Mouse (Mus musculus) limb, embryonic 10.5 days (tissue): ENCODE measurements at regions not wholly inside any gene's neighbourhood (a gene's known extent, or its start where the extent isn't known, plus 50 kb on each side); places are given as distances from the start of the nearest gene placed in this dataset.

ENCODE experiments used
- DNase-seq: peaks from one replicate; pipeline ENCODE4 v3.0.0-alpha.2; 2017; ENCODE audit warnings: low spot score
- H3K27ac ChIP-seq: fragments of 300-500 bp; sonication (generic); 2 replicates; pipeline ENCODE4 v1.5.1; 2016; ENCODE audit warnings: mild to moderate bottlenecking
- H3K27me3 ChIP-seq: fragments of 300-500 bp; sonication (generic); 2 replicates; pipeline ENCODE4 v1.6.1; 2016; ENCODE audit warnings: low read depth, mild to moderate bottlenecking; ENCODE audit not compliant: poor library complexity, severe bottlenecking
- H3K36me3 ChIP-seq: fragments of 300-500 bp; sonication (generic); 2 replicates; pipeline ENCODE4 v1.6.1; 2016; ENCODE audit warnings: mild to moderate bottlenecking, moderate library complexity
- H3K4me1 ChIP-seq: fragments of 300-500 bp; sonication (generic); 2 replicates; pipeline ENCODE4 v1.6.1; 2016
- H3K4me3 ChIP-seq: fragments of 300-500 bp; sonication (generic); 2 replicates; pipeline ENCODE4 v1.5.1; 2016; ENCODE audit warnings: mild to moderate bottlenecking, moderate library complexity
- H3K9me3 ChIP-seq: fragments of 300-500 bp; sonication (generic); replicated peaks from 2 replicates; pipeline ENCODE4 v1.6.1; 2016; ENCODE audit warnings: mild to moderate bottlenecking
- WGBS: fragments of 180-500 bp; shearing (Covaris S2); methylation state at CpG from one replicate; pipeline ENCODE4 v1.1.7; 2016; 5-methylcytosine and 5-hydroxymethylcytosine counted together

DNA sequence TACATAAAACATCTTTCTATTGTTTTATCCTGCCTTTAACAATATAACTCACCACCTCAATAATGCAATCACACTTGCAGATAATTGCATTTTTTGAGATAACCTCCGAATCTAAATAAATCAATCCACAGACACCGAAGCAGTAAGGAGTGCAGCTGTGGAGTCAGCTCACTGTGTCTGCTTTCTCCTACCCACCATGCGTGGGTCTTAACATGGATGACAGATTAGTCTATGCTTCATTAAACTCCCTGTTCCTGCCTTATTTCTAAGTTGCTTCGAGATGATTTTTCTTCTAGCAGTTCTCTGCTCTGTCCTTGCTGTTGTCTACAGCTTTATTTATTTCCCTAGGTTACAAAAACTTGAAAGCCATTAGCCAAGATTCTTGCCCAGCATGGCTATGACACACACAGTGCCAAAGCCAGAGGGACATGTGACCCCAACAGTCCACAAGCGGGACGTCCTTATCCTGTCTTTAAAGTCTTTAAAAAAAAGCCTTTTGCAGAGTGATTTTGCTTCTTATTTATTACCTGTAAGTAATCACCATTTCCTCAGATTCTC is 337.9 kb downstream of the Pax1 start:
- 76% methylated on average over 6 of the region's 6 CpGs for WGBS
- Histone ChIP-seq H3K27me3 (peaks cover 16% of the 10 kb centered on the region), H3K4me3 (no peak overlapping the region), H3K27ac (no peak overlapping the region), H3K36me3 (no peaks in the 10 kb centered on the region), H3K4me1 (no peaks in the 10 kb centered on the region; the same call in 1 of the 2 replicates), H3K9me3 (no peaks in the 10 kb centered on the region)
- DNase-seq, result no peak

DNA sequence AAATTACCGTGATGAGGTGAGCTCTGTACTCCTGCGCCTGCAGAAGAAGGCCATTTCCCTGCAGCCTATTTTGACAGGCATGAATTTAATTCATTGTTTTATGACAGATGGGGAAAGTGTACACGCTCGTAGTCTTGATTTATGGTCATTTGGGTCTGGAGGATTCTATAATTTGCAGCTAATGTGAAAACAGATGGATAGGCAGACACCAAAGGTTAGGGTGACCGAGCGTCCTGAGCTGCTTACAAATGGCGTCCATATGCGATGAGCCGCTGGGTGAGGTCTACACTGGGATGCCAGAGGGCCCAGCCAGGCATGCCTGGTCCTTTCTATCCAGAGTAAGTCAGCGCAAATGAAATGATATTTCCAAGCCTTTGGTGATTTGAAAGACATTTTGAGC is 330.2 kb downstream of the Pax1 start:
- no peaks in the 10 kb centered on the region for H3K9me3 ChIP-seq
- peak; percentile 58 for DNase-seq
- peaks cover 32% of the 10 kb centered on the region; the same call in 1 of the 2 replicates for H3K27me3 ChIP-seq
- H3K27ac ChIP-seq, result no peak overlapping the region
- H3K4me3 ChIP-seq, result no peak overlapping the region
- no peaks in the 10 kb centered on the region for H3K36me3 ChIP-seq
- H3K4me1 ChIP-seq, result peaks cover 36% of the 10 kb centered on the region
- 39% methylated on average over 10 of the region's 10 CpGs for WGBS

DNA sequence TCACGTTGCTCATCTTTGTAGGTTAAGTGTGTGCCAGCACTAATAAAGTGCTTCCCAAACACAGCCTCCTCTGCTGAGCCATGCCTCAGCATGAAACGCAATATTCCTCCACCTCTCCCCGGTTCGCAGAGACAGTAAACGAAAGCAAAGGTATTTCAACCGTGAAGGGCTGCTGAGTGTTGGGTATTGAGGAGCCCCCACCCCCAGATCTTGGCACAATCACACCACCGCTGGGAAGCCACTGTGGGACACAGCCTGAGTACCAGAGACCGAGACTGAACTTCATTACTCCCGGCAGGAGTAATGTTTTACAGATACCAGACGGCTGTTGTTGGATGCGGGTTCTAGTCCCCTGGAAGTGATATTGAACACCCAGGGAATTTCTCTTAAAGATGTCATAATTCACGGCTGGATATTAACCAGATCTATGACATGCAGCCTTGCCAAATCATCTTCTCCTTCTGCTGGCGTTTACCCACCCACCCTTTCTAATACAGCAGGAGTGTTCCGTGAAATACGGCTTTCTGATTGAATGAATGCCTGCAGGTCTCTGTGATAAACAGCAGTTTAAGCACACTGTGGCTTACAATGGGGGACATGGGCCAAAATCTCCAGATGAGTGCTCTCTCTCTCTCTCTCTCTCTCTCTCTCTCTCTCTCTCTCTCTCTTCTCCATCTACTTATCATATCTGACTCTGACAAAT is 328.9 kb downstream of the Pax1 start:
- H3K9me3 ChIP-seq, result no peaks in the 10 kb centered on the region
- H3K27me3 ChIP-seq, result peaks cover 36% of the 10 kb centered on the region; the same call in 1 of the 2 replicates
- H3K4me3 ChIP-seq, result no peak overlapping the region
- H3K4me1 ChIP-seq, result peaks cover 37% of the 10 kb centered on the region
- H3K27ac ChIP-seq, result no peak overlapping the region
- WGBS, result 55% methylated on average over 15 of the region's 15 CpGs
- no peak for DNase-seq
- H3K36me3 ChIP-seq, result no peaks in the 10 kb centered on the region

DNA sequence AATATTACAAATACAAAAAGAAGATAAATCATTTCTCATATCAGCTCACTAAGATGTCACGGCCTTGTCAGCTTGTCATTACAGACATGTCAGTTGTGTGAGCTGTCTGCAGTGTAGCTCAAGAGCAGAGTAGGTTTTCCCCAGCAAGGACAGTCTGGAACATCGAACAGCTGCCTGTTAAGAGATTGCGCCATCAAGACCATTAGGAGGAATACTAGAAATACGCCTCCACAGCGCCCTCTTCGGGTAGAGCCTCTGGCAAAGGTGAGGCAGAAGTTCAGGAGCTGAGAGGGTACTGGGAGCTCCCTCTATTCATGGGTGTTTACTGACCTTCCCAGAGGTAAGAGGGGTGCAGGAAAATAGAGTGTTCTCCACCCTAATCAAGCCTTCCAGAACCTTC is 327.0 kb downstream of the Pax1 start:
- WGBS, result 21% methylated on average over 6 of the region's 6 CpGs
- Histone ChIP-seq H3K27me3 (peaks cover 34% of the 10 kb centered on the region; the same call in 1 of the 2 replicates), H3K4me3 (no peak overlapping the region), H3K27ac (no peak overlapping the region), H3K9me3 (no peaks in the 10 kb centered on the region), H3K36me3 (no peaks in the 10 kb centered on the region), H3K4me1 (peaks cover 37% of the 10 kb centered on the region)
- peak; percentile 80 for DNase-seq

DNA sequence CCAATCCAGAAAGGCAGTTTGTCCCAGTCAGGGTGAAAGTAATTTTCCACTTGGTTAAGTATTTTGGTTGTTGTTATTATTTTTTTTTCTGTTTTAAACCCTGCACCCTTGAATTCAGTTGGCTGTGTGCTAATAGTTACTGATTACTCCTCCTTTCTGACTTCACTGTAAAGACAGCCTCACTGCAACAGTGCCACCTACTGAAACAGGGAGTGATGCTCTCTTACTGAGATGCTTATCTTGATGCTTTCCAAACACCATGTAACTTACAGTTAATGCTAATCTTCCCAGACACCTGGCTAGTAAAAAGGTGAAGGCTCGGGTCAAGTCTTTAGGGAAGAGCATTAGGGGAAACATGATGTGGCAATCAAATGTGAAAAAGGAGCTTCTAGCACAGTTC is 294.9 kb downstream of the Pax1 start:
- no peak overlapping the region for H3K4me3 ChIP-seq
- no peaks in the 10 kb centered on the region for H3K4me1 ChIP-seq
- 18% methylated on average over 1 of the region's 1 CpGs for WGBS
- no peaks in the 10 kb centered on the region for H3K36me3 ChIP-seq
- DNase-seq, result no peak
- no peak overlapping the region for H3K27ac ChIP-seq
- H3K9me3 ChIP-seq, result no peaks in the 10 kb centered on the region
- H3K27me3 ChIP-seq, result no peaks in the 10 kb centered on the region

DNA sequence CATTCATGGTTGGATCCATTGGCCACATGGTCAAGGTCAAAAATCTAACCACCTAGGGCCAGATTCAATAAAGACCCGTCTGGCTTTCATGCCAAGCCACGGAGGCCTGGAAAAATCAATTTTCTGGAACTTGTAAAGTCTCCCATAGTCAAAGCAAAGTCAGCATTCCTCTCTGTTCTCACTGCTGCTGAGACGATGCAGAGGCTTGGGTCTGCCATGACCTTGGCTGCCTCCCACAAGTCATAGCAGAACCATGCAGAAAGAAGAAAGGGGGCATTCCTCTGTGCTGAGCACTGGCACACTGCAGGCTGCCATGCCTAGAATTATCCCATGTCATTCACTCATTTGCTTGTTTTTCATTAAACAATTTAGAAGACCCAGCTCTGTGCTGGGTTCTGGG is 288.5 kb downstream of the Pax1 start:
- peaks cover 10% of the 10 kb centered on the region for H3K27me3 ChIP-seq
- H3K4me1 ChIP-seq, result no peaks in the 10 kb centered on the region
- 85% methylated on average over 3 of the region's 3 CpGs for WGBS
- H3K36me3 ChIP-seq, result no peaks in the 10 kb centered on the region
- H3K27ac ChIP-seq, result no peak overlapping the region
- H3K4me3 ChIP-seq, result no peak overlapping the region
- no peaks in the 10 kb centered on the region for H3K9me3 ChIP-seq
- DNase-seq, result no peak

DNA sequence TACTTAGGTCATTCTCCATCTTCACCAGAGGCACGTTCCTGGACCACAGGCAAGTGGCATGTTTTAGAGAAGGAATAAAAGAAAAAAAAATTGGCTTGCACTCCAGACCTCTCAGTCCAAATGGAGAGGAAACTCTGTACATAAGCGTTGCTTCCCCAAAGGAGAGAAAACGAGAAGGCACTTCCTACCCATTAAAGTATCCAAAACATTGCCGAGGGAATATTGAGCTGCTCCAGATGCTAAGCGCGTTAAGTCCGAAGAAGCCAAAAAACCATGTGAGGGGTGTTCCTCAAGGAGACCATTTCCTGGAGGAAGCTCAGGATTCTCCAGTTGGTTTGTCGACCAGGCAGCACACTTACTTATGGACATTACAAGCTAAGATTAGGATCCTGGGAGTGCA is 286.2 kb downstream of the Pax1 start:
- H3K27ac ChIP-seq, result no peak overlapping the region
- H3K4me3 ChIP-seq, result no peak overlapping the region
- no peaks in the 10 kb centered on the region for H3K9me3 ChIP-seq
- H3K4me1 ChIP-seq, result no peaks in the 10 kb centered on the region
- 89% methylated on average over 8 of the region's 8 CpGs for WGBS
- no peak for DNase-seq
- no peaks in the 10 kb centered on the region for H3K36me3 ChIP-seq
- peaks cover 10% of the 10 kb centered on the region for H3K27me3 ChIP-seq

DNA sequence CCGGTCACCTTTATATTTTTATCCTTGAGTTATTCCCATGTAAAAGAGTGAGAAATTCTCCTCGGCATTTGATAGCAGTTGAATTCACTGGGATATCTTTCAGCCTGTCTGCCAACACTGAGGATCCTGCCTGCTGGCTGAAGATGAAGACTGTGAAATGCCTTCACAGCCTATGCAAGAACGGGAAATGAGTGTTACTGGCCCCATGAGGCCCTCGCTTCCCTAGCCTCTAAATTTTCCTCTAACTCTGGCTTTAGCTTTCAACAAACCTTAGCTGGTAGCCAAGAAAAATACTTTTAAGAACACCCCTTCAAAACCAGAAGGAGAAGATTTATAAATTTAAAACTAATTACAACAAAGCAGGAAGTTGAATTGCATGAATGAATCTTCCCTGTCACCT is 285.8 kb downstream of the Pax1 start:
- H3K27me3 ChIP-seq, result peaks cover 10% of the 10 kb centered on the region
- H3K4me1 ChIP-seq, result no peaks in the 10 kb centered on the region
- 87% methylated on average over 4 of the region's 4 CpGs for WGBS
- no peaks in the 10 kb centered on the region for H3K9me3 ChIP-seq
- H3K36me3 ChIP-seq, result no peaks in the 10 kb centered on the region
- no peak overlapping the region for H3K27ac ChIP-seq
- no peak for DNase-seq
- no peak overlapping the region for H3K4me3 ChIP-seq

DNA sequence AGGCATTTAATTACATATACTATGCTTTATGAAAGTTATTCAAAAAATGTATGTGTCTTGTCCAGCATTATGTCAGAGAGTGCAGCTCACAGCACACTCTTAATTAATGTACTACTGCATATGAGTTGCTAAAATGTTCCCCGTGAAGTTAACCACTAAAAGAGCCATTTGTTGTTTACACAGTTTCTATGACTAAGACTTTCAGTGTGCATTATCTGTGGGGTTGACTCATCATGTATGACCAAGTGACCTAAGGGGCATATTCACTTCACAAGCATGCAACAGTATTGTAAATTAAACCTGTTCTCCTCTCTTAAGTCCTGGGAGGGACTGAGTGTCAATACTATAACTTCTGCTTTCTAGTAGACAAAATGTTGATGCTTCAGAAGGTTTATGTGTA is 276.2 kb downstream of the Pax1 start:
- H3K36me3 ChIP-seq, result no peaks in the 10 kb centered on the region
- H3K4me1 ChIP-seq, result 0 out of 2 replicates have a peak, but pooled peaks cover under 1% of the 10 kb centered on the region
- 96% methylated on average over 1 of the region's 1 CpGs for WGBS
- no peaks in the 10 kb centered on the region for H3K27me3 ChIP-seq
- no peaks in the 10 kb centered on the region for H3K9me3 ChIP-seq
- H3K4me3 ChIP-seq, result no peak overlapping the region
- no peak for DNase-seq
- H3K27ac ChIP-seq, result no peak overlapping the region

DNA sequence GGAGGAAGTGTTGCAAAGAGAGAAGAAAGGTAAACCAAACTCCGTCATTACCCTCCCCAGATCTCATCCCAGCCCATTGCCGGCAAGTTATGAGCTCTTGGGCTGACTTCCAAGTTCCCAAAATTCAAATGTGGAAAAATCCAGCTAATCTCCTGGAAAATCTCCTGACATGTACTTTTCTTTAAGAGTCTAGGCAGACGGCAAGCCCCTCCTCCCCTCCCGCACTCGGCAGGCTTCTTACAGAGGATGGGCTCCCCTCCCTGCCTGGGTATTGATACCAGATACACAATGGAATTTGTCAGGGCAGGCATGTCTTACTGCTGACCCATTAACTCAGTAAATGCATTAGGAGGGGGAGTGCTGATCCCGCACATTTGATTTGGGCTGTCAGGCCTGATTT is 271.0 kb downstream of the Pax1 start:
- Histone ChIP-seq H3K27ac (no peak overlapping the region), H3K4me3 (no peak overlapping the region), H3K4me1 (0 out of 2 replicates have a peak, but pooled peaks cover 6% of the 10 kb centered on the region), H3K9me3 (no peaks in the 10 kb centered on the region), H3K27me3 (no peaks in the 10 kb centered on the region), H3K36me3 (no peaks in the 10 kb centered on the region)
- 76% methylated on average over 6 of the region's 6 CpGs for WGBS
- no peak for DNase-seq

DNA sequence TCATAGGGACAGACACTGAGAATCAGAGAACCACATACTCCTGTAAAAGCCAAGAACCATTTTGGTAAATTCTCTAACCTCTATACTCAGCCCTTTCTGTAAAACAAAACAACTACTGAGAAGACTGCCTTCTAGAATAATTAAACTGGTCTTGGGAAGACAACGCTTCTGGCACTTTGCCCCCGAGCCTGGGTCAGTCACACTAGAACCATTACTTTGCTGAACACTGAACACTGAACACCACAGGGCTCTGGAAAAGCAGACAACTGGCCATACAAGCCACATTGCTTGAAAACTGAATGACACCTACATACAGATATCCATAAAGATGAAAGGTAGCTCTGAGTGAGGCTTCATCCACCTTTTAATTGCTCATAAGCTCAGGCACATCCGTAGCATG is 268.0 kb downstream of the Pax1 start:
- Histone ChIP-seq H3K27ac (no peak overlapping the region), H3K4me1 (0 out of 2 replicates have a peak, but pooled peaks cover 6% of the 10 kb centered on the region), H3K9me3 (no peaks in the 10 kb centered on the region), H3K4me3 (no peak overlapping the region), H3K27me3 (no peaks in the 10 kb centered on the region), H3K36me3 (no peaks in the 10 kb centered on the region)
- 87% methylated on average over 3 of the region's 3 CpGs for whole genome bisulfite sequencing
- no peak for DNase-seq

DNA sequence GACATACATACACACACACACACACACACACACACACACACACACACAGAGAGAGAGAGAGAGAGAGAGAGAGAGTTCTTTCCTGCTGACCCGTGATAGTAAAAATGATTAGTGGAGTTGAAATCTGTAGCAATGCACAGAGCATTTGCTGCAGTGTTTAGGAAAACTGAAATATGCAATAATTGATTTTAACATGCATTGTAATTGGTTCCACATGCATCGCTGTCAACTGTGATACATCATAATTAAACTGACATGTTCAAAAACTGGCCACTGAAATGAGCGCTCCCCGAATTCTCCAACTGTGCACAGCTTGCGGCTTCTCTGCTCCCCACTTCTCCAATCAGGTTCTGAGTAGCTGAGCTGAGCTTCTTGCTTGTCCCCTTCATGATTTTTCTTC is 265.4 kb downstream of the Pax1 start:
- WGBS, result 74% methylated on average over 5 of the region's 5 CpGs
- H3K27ac ChIP-seq, result no peak overlapping the region
- peak; percentile 35 for DNase-seq
- H3K27me3 ChIP-seq, result no peaks in the 10 kb centered on the region
- H3K36me3 ChIP-seq, result no peaks in the 10 kb centered on the region
- H3K4me1 ChIP-seq, result no peaks in the 10 kb centered on the region
- no peaks in the 10 kb centered on the region for H3K9me3 ChIP-seq
- H3K4me3 ChIP-seq, result no peak overlapping the region

DNA sequence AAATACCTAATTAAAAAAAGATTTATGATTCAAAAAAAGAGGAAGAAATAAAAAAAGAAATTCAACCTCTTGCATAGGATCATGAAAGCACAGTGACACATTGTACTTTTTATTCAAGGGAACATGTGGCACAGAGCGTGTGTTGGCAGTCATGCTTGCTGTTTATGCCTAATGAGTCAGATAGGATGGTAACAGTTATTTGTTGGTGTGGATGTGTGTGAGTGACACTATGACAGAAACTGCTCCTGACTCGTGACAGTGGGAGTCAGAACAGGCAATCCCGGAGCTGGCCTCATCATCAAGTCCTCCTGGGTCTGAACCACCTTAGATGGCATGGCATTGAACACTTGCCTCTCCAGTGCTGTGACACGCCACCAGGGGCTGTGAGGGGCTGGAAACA is 261.4 kb downstream of the Pax1 start:
- Histone ChIP-seq H3K27me3 (no peaks in the 10 kb centered on the region), H3K36me3 (no peaks in the 10 kb centered on the region), H3K4me1 (no peaks in the 10 kb centered on the region), H3K4me3 (no peak overlapping the region), H3K27ac (no peak overlapping the region), H3K9me3 (no peaks in the 10 kb centered on the region)
- DNase-seq, result no peak
- WGBS, result 95% methylated on average over 4 of the region's 4 CpGs
